Mouse (Mus musculus) kidney, embryonic 15.5 days (tissue): ENCODE results near the gene Ntrk3. TPM values are rescaled to one million over a fixed set of nuclear protein-coding genes. Genes with fewer than 3 reads are reported as not detected.

ENCODE experiments used
- ATAC-seq: fragments of 200-750 bp; cut with Nextera tagmentation; replicated peaks from 2 replicates; pipeline ENCODE4 v1.8.0; 2017; ENCODE audit warnings: moderate TSS enrichment; ENCODE audit not compliant: low FRiP score
- H3K27ac ChIP-seq: fragments of 300-500 bp; sonication (generic); 2 replicates; pipeline ENCODE4 v1.5.1; 2015; ENCODE audit warnings: mild to moderate bottlenecking, inconsistent platforms
- H3K27me3 ChIP-seq: fragments of 300-500 bp; sonication (generic); 2 replicates; pipeline ENCODE4 v1.6.1; 2015; ENCODE audit warnings: inconsistent platforms
- H3K36me3 ChIP-seq: fragments of 300-500 bp; sonication (generic); 2 replicates; pipeline ENCODE4 v1.6.1; 2015; ENCODE audit warnings: inconsistent platforms
- H3K4me1 ChIP-seq: fragments of 300-500 bp; sonication (generic); 2 replicates; pipeline ENCODE4 v1.6.1; 2015; ENCODE audit warnings: inconsistent platforms
- H3K4me2 ChIP-seq: fragments of 300-500 bp; sonication (generic); 2 replicates; pipeline ENCODE4 v1.6.1; 2015; ENCODE audit warnings: moderate library complexity, mild to moderate bottlenecking, inconsistent platforms
- H3K4me3 ChIP-seq: fragments of 300-500 bp; sonication (generic); replicated peaks from 2 replicates; pipeline ENCODE4 v1.5.1; 2015; ENCODE audit warnings: mild to moderate bottlenecking, inconsistent platforms
- H3K9ac ChIP-seq: fragments of 300-500 bp; sonication (generic); 2 replicates; pipeline ENCODE4 v1.6.1; 2015; ENCODE audit warnings: mild to moderate bottlenecking, inconsistent platforms
- H3K9me3 ChIP-seq: fragments of 300-500 bp; sonication (generic); replicated peaks from 2 replicates; pipeline ENCODE4 v1.6.1; 2016; ENCODE audit warnings: inconsistent platforms
- WGBS: fragments of 180-500 bp; shearing (Covaris S2); methylation state at CpG from one replicate; pipeline ENCODE4 v1.1.7; 2015; ENCODE audit warnings: mixed read lengths; 5-methylcytosine and 5-hydroxymethylcytosine counted together
- polyA plus RNA-seq: library from polyadenylated mRNA; unstranded; fragments of >200 nt; fragmentation: Nextera tagmentation; extraction: Ambion mirVana; gene quantifications from 2 replicates; pipeline ENCODE4 v1.2.1, GENCODE M21; 2015

Gene Ntrk3
- polyA plus RNA-seq, 1 experiment from 2014 or later = 4.4 TPM

- no peaks in the 10 kb centered on the region for H3K27me3 ChIP-seq
- no peak overlapping the region for H3K4me3 ChIP-seq
- H3K36me3 ChIP-seq = no peaks in the 10 kb centered on the region
- no peak for ATAC-seq
- H3K9ac ChIP-seq = no peak overlapping the region
- H3K9me3 ChIP-seq = no peaks in the 10 kb centered on the region
- no peak overlapping the region for H3K4me2 ChIP-seq
- WGBS = 93% methylated on average over 2 of the region's 2 CpGs
- H3K27ac ChIP-seq = no peak overlapping the region
- H3K4me1 ChIP-seq = no peaks in the 10 kb centered on the region
Measured at GRCm38 (mm10) chr7:78328301-78328700, 409.5 kb downstream of the Ntrk3 start.

- no peak for ATAC-seq
- Histone ChIP-seq H3K4me2 (no peak overlapping the region), H3K9ac (no peak overlapping the region), H3K4me3 (no peak overlapping the region), H3K27ac (no peak overlapping the region), H3K4me1 (no peaks in the 10 kb centered on the region), H3K9me3 (no peaks in the 10 kb centered on the region), H3K36me3 (no peaks in the 10 kb centered on the region), H3K27me3 (no peaks in the 10 kb centered on the region)
- 88% methylated on average over 3 of the region's 3 CpGs for WGBS
Measured at GRCm38 (mm10) chr7:78326185-78326584, 411.6 kb downstream of the Ntrk3 start.

- Histone ChIP-seq H3K9me3 (no peaks in the 10 kb centered on the region), H3K4me1 (no peaks in the 10 kb centered on the region), H3K4me2 (no peak overlapping the region), H3K27me3 (no peaks in the 10 kb centered on the region), H3K36me3 (no peaks in the 10 kb centered on the region), H3K9ac (no peak overlapping the region), H3K27ac (no peak overlapping the region), H3K4me3 (no peak overlapping the region)
- 83% methylated on average over 4 of the region's 4 CpGs for WGBS
- ATAC-seq = no peak
Measured at GRCm38 (mm10) chr7:78318640-78319039, 419.2 kb downstream of the Ntrk3 start.

GRCm38 (mm10) chr7:78305770-78306169 is 432.0 kb downstream of the Ntrk3 start:
- peaks cover 3% of the 10 kb centered on the region; the same call in 1 of the 2 replicates for H3K9me3 ChIP-seq
- H3K4me3 ChIP-seq = no peak overlapping the region
- H3K4me1 ChIP-seq = no peaks in the 10 kb centered on the region
- no peaks in the 10 kb centered on the region for H3K27me3 ChIP-seq
- H3K27ac ChIP-seq = no peak overlapping the region
- H3K4me2 ChIP-seq = no peak overlapping the region
- H3K36me3 ChIP-seq = no peaks in the 10 kb centered on the region
- no peak for ATAC-seq
- H3K9ac ChIP-seq = no peak overlapping the region
- WGBS = 88% methylated on average over 1 of the region's 1 CpGs

GRCm38 (mm10) chr7:78305029-78305428 is 432.8 kb downstream of the Ntrk3 start:
- Histone ChIP-seq H3K4me2 (no peak overlapping the region), H3K9me3 (peaks cover 3% of the 10 kb centered on the region; the same call in 1 of the 2 replicates), H3K27ac (no peak overlapping the region), H3K9ac (no peak overlapping the region), H3K4me1 (no peaks in the 10 kb centered on the region), H3K4me3 (no peak overlapping the region), H3K27me3 (no peaks in the 10 kb centered on the region), H3K36me3 (no peaks in the 10 kb centered on the region)
- ATAC-seq = no peak
- 70% methylated on average over 1 of the region's 1 CpGs for WGBS

GRCm38 (mm10) chr7:78297290-78297689 is 440.5 kb downstream of the Ntrk3 start:
- H3K9me3 ChIP-seq = no peaks in the 10 kb centered on the region
- no peak overlapping the region for H3K27ac ChIP-seq
- no peaks in the 10 kb centered on the region for H3K4me1 ChIP-seq
- no peak for ATAC-seq
- no peak overlapping the region for H3K4me3 ChIP-seq
- H3K27me3 ChIP-seq = no peaks in the 10 kb centered on the region
- no peak overlapping the region for H3K4me2 ChIP-seq
- no peak overlapping the region for H3K9ac ChIP-seq
- 89% methylated on average over 5 of the region's 5 CpGs for WGBS
- H3K36me3 ChIP-seq = no peaks in the 10 kb centered on the region

GRCm38 (mm10) chr7:78294322-78294721 is 443.5 kb downstream of the Ntrk3 start:
- H3K4me3 ChIP-seq = no peak overlapping the region
- ATAC-seq = no peak
- no peaks in the 10 kb centered on the region for H3K9me3 ChIP-seq
- no peaks in the 10 kb centered on the region for H3K4me1 ChIP-seq
- H3K27me3 ChIP-seq = no peaks in the 10 kb centered on the region
- no peak overlapping the region for H3K9ac ChIP-seq
- 70% methylated on average over 3 of the region's 3 CpGs for WGBS
- no peaks in the 10 kb centered on the region for H3K36me3 ChIP-seq
- H3K27ac ChIP-seq = no peak overlapping the region
- H3K4me2 ChIP-seq = no peak overlapping the region

- no peaks in the 10 kb centered on the region for H3K27me3 ChIP-seq
- no peaks in the 10 kb centered on the region for H3K9me3 ChIP-seq
- H3K4me3 ChIP-seq = no peak overlapping the region
- WGBS = 94% methylated on average over 2 of the region's 2 CpGs
- H3K4me2 ChIP-seq = no peak overlapping the region
- no peak overlapping the region for H3K27ac ChIP-seq
- H3K36me3 ChIP-seq = no peaks in the 10 kb centered on the region
- H3K4me1 ChIP-seq = no peaks in the 10 kb centered on the region
- no peak for ATAC-seq
- no peak overlapping the region for H3K9ac ChIP-seq
Measured at GRCm38 (mm10) chr7:78290186-78290585, 447.6 kb downstream of the Ntrk3 start.

- no peaks in the 10 kb centered on the region for H3K36me3 ChIP-seq
- no peak overlapping the region for H3K9ac ChIP-seq
- no peak overlapping the region for H3K27ac ChIP-seq
- H3K4me1 ChIP-seq = 0 out of 2 replicates have a peak, but pooled peaks cover 1% of the 10 kb centered on the region
- WGBS = 90% methylated on average over 2 of the region's 2 CpGs
- no peak overlapping the region for H3K4me3 ChIP-seq
- no peak for ATAC-seq
- H3K27me3 ChIP-seq = no peaks in the 10 kb centered on the region
- no peaks in the 10 kb centered on the region for H3K9me3 ChIP-seq
- H3K4me2 ChIP-seq = no peak overlapping the region
Measured at GRCm38 (mm10) chr7:78286516-78287238, 451.1 kb downstream of the Ntrk3 start.

- 71% methylated on average over 3 of the region's 3 CpGs for WGBS
- Histone ChIP-seq H3K36me3 (no peaks in the 10 kb centered on the region), H3K27me3 (no peaks in the 10 kb centered on the region), H3K4me1 (peaks cover 8% of the 10 kb centered on the region; the same call in 1 of the 2 replicates), H3K9me3 (no peaks in the 10 kb centered on the region), H3K9ac (no peak overlapping the region), H3K27ac (no peak overlapping the region), H3K4me3 (no peak overlapping the region), H3K4me2 (no peak overlapping the region)
- ATAC-seq = no peak
Measured at GRCm38 (mm10) chr7:78269506-78270250, 468.1 kb downstream of the Ntrk3 start.

GRCm38 (mm10) chr7:78267461-78268007 is 470.3 kb downstream of the Ntrk3 start:
- no peaks in the 10 kb centered on the region for H3K9me3 ChIP-seq
- H3K4me2 ChIP-seq = no peak overlapping the region
- peaks cover 8% of the 10 kb centered on the region; the same call in 1 of the 2 replicates for H3K4me1 ChIP-seq
- no peaks in the 10 kb centered on the region for H3K27me3 ChIP-seq
- ATAC-seq = peak; percentile 64; the same call in 1 of the 2 replicates
- no peaks in the 10 kb centered on the region for H3K36me3 ChIP-seq
- no peak overlapping the region for H3K27ac ChIP-seq
- 22% methylated on average over 1 of the region's 1 CpGs for WGBS
- no peak overlapping the region for H3K9ac ChIP-seq
- H3K4me3 ChIP-seq = no peak overlapping the region

GRCm38 (mm10) chr7:78264432-78265002 is 473.3 kb downstream of the Ntrk3 start:
- peak overlapping the region; percentile 27; the same call in 1 of the 2 replicates for H3K27ac ChIP-seq
- H3K9me3 ChIP-seq = no peaks in the 10 kb centered on the region
- H3K27me3 ChIP-seq = no peaks in the 10 kb centered on the region
- H3K4me2 ChIP-seq = no peak overlapping the region
- H3K4me1 ChIP-seq = peaks cover 11% of the 10 kb centered on the region; the same call in 1 of the 2 replicates
- H3K9ac ChIP-seq = no peak overlapping the region
- H3K36me3 ChIP-seq = no peaks in the 10 kb centered on the region
- WGBS = 55% methylated on average over 5 of the region's 5 CpGs
- H3K4me3 ChIP-seq = no peak overlapping the region
- ATAC-seq = peak; percentile 16; the same call in 1 of the 2 replicates
